Mouse (Mus musculus) kidney, postnatal 10 days (tissue): ENCODE measurements around the gene Trpt1.

ENCODE experiments used
- DNase-seq: peaks from one replicate; pipeline ENCODE4 v3.0.0; 2021; ENCODE audit warnings: mixed read lengths

The Trpt1 gene

GRCm38 (mm10) chr19:6996006-6996405, at the start of gene Trpt1, which contains the start of gene Nudt22:
Trpt1 (plus strand) TSS chr19:6996131.
Nudt22 (minus strand) TSS chr19:6996117.
- DNase-seq, result peak; percentile 94

DNA sequence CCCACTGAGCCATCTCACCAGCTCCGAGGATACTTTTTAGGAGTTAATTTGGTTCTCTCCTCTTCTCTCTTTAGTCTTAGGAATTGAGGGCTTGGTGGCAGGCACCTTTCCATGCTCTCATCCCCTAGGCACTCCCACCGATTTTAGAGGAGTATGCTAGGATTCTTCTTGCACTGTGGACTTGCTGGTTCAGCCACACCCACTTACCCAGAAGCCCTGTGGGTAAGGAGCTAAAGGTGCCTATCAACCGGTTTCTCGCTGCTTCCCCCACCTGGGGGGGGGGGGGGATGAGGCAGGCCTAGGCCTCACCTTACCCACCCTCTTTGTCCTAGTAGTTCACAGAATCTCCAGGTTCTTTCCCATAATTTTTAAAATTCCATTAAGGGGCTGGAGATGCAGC, 48.2 kb upstream of the Trpt1 start:
- DNase-seq, result no peak

DNA sequence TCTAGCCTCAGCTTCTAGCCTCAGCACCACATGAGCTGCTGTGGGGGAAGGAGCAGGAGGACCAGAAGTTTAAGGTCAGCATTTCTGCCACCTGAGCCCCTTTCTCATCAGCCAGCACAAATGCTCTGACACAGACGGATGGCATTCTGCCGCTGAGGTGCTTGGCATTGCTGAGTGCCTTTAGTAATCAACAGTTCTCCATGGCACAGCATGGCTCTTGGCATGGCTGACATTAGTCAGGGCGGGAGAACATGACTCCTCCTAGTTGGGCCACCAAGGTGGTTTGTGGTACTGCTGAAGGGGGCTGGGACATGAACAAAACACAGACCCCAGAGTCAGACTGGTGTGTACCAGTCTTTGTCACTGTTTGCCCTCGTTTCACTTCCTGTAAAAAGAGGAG, 47.7 kb upstream of the Trpt1 start:
- no peak for DNase-seq

DNA sequence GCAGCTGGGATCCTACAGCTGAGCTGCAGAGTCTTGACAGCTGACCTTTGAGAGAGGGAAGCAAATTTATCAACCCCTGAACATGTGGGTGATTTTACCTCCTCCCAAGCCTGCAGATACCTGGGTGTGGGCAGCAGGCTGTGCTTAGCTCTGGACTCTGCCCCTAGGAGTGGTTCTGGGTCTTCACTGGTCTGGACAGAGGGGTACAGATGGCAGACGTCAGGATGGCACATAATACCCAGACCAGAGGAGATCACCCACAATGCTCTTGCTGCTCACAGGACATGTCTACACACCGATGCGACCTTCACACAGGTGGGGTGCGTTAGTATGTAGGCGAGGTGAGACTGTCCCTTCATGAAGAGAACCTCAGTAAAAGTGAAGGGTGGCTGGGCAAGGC, 46.4 kb upstream of the Trpt1 start:
- DNase-seq, result no peak

DNA sequence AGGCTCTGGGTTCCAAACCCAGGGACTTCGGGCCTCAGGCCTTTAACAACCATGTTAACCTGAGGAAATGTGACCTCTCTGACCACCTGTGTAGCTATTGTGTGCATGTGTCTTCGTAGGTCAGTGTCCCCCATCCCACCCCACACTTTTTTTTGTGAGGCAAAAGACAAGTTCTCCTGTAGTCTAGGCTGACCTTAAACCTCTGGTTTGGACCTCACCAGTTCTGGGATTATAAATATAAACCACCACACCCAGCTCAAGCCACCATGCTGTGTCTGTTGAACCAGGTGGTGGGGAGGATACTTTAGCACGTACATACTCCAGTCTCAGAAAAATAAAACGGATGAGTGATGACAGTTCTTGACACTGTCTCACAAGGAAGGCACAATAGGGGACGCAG, 46.0 kb upstream of the Trpt1 start:
- DNase-seq, result no peak

- DNase-seq, result peak; percentile 69
Measured at GRCm38 (mm10) chr19:6950613-6951153, 45.2 kb upstream of the Trpt1 start.

GRCm38 (mm10) chr19:6951381-6951968, 44.5 kb upstream of the Trpt1 start:
- DNase-seq, result peak; percentile 96

- DNase-seq, result peak; percentile 92
Measured at GRCm38 (mm10) chr19:6951994-6952711, 43.8 kb upstream of the Trpt1 start.

DNA sequence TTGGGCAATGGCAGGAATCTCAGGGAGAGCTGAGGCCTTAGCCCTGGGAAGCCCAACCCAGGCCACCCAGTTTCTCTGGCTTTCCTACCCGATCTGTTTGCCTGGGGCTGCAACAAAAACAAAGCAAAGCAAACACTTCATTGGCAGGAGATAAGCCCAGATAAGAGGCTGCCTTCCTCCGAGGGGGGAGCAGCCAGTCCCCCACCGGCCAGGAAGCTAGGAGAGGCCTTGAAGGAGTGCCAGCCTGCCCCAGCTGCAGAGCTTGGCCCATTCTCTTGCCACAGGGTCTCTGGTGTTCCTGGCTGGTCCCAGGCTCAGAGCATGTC, 43.3 kb upstream of the Trpt1 start:
- peak; percentile 75 for DNase-seq

DNA sequence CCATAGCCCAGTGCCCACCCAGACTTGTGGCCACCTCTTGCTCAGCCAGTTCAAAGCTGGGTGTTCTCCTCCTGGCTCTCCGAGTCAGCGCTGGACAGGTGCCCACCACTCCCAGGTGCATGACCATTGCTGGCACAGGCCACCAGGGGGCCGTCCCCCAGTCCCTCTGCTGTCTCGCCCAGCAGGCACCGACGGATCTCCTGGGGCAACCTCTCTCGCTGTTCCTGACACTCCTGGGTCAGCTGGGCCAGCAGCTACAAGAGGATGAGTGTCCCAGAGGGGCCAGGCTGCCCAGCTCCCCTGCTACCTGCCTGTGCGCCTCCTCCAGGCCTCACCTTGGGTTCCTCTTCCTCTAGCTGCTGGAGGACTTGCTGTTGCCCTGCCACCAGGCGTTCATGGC, 41.9 kb upstream of the Trpt1 start:
- peak; percentile 78 for DNase-seq

GRCm38 (mm10) chr19:6955424-6955823, 40.5 kb upstream of the Trpt1 start:
- DNase-seq, result no peak

DNA sequence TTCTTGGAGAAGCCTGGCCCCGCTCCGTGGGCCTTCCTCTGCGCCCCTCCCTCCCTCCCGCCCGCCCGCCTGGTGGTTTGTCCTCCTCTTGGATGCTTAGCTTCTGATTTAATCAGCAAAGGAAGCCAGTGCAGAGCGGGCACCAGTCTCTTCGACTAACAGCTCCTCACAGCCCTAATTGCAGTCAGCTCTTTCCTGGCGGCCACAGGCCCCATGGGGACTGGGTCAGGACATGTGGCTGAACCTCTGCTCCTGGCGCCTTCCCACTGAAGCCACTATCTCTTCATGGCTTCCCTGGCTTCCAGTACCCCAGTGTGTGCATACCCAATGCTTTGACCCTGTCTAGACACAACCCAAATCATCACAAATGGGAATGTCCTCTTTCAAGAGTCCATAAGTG, 39.5 kb upstream of the Trpt1 start:
- DNase-seq, result no peak

DNA sequence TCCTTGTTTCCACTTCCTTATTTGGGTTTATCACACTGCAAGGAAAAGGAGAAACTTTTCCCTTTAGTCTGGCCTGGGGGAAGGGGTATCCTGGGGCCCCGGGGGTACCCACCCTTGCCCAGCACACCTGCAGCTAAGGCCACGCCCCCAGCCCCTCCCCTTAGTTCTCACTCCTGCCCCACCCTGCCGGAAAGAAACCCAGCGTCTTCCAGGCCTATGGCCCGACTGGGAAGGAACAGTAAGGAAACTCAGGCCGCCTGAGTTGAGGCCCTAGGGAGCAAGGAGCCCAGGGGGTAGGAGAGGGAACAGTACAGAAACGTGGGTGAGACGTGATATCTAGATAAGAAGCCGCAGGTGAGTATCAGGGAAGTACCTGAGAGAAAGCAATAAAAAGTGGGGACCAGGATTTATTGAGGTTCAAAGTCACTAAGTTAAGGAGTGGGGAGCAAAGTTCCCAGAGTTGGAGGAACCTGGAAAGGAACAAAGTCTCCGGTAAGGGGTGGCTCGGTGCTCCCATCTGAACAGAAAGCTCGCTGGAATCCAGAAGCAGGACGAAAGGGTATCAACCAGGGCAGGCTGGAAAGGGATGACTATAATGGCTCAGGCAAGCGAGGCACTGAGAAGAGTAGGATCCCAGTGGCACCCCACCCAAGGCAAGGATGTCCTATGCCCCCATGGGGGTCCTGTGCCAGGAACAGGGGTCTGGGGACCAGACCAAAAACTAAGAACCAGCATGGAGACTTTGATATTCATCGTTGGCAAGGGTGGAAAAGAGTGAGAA, 27.2 kb upstream of the Trpt1 start:
- DNase-seq, result peak; percentile 79

DNA sequence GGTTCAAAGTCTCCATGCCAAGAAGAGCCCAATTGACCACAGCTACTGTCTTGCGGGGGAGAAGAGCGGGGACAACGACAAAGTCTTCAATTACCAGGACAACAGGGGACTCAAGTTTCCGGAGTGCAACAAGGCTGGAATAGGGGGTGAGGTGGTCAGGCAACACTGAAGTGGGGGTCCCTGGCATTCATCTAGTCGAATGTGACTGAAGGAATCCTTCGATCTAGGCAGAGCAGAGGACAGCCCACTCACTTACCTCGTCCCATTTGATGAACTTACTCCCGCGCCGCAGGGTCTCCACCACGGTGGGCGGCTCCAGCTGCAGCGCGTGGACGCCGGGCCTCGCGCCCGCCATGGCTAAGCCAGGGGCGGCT, 26.7 kb upstream of the Trpt1 start:
- no peak for DNase-seq

GRCm38 (mm10) chr19:6969665-6970381, 26.1 kb upstream of the Trpt1 start:
- DNase-seq, result peak; percentile 92

DNA sequence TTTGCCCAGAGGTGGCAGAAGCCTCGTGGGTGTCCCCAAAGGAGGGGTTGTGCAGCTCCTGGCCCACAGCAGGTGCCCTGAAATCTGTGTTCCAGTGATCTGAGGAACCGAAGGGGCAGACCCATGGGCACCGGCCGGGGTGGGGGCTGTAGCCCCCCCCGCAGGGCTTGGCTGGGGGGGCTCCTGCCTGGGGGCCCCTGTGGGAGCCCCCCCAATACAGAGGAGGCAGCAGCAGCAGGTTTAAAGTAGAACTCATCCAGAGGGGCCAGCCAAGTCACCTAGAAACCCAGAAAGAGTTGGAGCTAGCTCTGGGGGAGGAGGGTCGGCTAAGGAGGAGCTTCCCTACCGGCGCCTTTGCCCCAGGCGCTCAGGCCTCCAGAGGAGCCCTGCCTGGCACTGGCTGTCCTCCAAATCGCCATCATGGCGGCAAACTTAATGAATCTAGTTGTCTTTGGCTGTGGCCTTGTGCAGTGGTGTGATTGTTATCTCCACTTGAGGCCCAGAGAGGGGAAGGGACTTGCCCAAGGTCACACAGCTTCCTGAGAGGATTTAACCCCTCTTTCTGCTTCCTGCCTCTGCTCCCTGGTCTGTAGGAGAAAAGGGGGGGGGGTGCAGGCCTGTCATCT, 25.4 kb upstream of the Trpt1 start:
- DNase-seq, result peak; percentile 49

GRCm38 (mm10) chr19:6971644-6972043, 24.3 kb upstream of the Trpt1 start:
- no peak for DNase-seq

DNA sequence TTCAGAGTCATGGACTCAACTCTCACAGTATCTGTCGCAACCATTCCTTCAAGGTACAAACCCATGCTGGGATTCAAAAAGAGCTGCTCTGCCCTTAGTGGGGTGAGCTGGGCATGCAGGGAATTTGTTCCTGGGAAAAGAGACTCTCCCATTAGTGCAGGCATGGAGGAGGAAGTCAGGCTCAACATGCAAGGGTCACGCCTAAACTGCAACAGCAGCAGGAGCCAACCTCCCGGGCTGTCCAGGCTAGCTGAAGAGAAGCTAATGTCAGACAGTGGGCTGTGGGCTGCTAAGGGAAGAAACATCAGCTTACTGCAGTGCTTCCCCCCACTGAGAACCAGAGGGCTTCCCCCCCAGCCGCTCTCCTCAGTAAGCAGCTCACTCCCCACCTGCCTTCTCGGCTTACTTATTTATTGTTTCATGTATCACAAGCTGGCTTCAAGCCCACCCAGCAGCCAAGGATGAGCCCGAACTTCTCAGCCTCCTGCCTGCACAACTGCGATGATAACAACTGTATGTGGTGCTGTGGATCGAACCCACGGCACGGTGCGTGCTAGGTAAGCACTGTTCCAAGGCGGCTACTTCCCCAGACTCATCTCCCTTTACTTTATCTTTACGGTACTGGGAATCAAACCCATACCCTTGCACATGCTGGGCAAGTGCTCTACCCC, 23.5 kb upstream of the Trpt1 start:
- no peak for DNase-seq

DNA sequence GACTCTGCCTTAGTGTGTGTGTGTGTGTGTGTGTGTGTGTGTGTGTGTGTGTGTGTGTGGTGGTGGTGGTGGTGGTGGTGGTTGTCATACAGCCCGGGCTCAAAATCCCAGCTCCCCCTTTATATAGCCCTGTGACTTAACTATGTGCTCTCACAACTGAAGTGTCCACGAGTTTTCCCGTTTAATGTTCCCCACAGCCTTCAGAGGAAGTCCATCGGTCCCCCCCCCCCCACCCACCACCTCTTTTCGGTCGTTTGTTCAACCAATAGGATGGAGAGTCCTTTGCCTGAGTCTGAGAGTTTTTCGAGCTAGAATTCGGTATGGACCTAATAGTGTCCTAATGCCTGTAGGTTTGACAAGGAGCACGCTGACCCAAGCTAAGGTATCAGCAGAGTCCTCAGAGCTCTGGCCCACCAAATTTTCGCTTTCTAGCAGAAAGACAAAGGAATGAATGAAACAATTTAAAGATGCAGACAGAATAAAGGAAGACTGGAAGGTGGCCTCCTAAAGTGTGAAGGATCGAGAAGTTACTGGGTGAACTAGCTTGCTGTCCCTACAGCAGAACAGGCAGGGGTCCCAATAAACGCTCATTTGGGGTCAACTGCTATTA, 22.2 kb upstream of the Trpt1 start:
- DNase-seq, result no peak

- DNase-seq, result peak; percentile 94
Measured at GRCm38 (mm10) chr19:6974211-6975205, 21.4 kb upstream of the Trpt1 start, which contains the start of gene Ppp1r14b. Ppp1r14b (plus strand) TSS chr19:6974968.
